Mouse (Mus musculus) lung, postnatal 0 days (tissue): ENCODE results near the gene Tcf12. TPM values are rescaled to one million over a fixed set of nuclear protein-coding genes. Genes with fewer than 3 reads are reported as not detected.
A peak's percentile ranks its signal among the peaks of the same experiment; 100 is the strongest.

ENCODE experiments used
- ATAC-seq: fragments of 200-750 bp; cut with Nextera tagmentation; 2 replicates; pipeline ENCODE4 v1.8.0; 2017; ENCODE audit warnings: moderate library complexity
- DNase-seq: peaks from one replicate; pipeline ENCODE4 v3.0.0-alpha.2; 2016; ENCODE audit warnings: low spot score
- H3K27ac ChIP-seq: fragments of 300-500 bp; sonication (generic); 2 replicates; pipeline ENCODE4 v1.5.1; 2014; ENCODE audit warnings: antibody characterized with exemption, mild to moderate bottlenecking, low read length, mixed read lengths
- H3K27me3 ChIP-seq: fragments of 300-500 bp; sonication (generic); replicated peaks from 2 replicates; pipeline ENCODE4 v1.6.1; 2014; ENCODE audit warnings: low read length, mixed read lengths; ENCODE audit not compliant: insufficient read depth
- H3K36me3 ChIP-seq: fragments of 300-500 bp; sonication (generic); 2 replicates; pipeline ENCODE4 v1.6.1; 2014; ENCODE audit warnings: low read length, mixed read lengths; ENCODE audit not compliant: insufficient read depth
- H3K4me1 ChIP-seq: fragments of 300-500 bp; sonication (generic); 2 replicates; pipeline ENCODE4 v1.6.1; 2014; ENCODE audit warnings: antibody characterized with exemption, low read depth, low read length, mixed read lengths; ENCODE audit not compliant: insufficient read depth
- H3K4me2 ChIP-seq: fragments of 300-500 bp; sonication (generic); replicated peaks from 2 replicates; pipeline ENCODE4 v1.6.1; 2014; ENCODE audit warnings: low read depth, mild to moderate bottlenecking, low read length, moderate library complexity, mixed read lengths
- H3K4me3 ChIP-seq: fragments of 300-500 bp; sonication (generic); 2 replicates; pipeline ENCODE4 v1.5.1; 2014; ENCODE audit warnings: low read depth, low read length
- H3K9ac ChIP-seq: fragments of 300-500 bp; sonication (generic); replicated peaks from 2 replicates; pipeline ENCODE4 v1.6.1; 2014; ENCODE audit warnings: low read depth, mild to moderate bottlenecking
- H3K9me3 ChIP-seq: fragments of 300-500 bp; sonication (generic); 2 replicates; pipeline ENCODE4 v1.6.1; 2016; ENCODE audit warnings: low read length, mixed read lengths
- CTCF ChIP-seq: IDR thresholded peaks from 2 replicates; pipeline ENCODE4 v1.5.1; 2016; ENCODE audit warnings: antibody characterized with exemption, mild to moderate bottlenecking
- EP300 ChIP-seq: IDR thresholded peaks from 2 replicates; pipeline ENCODE4 v1.6.1; 2016; ENCODE audit warnings: antibody characterized with exemption, mild to moderate bottlenecking, control low read depth
- WGBS: fragments of 180-500 bp; shearing (Covaris S2); extraction: QIAGEN DNeasy Blood & Tissue Kit; methylation state at CpG from one replicate; pipeline ENCODE4 v1.1.7; 2014; 5-methylcytosine and 5-hydroxymethylcytosine counted together
- polyA plus RNA-seq: library from polyadenylated mRNA; unstranded; fragments of >200 nt; fragmentation: Nextera tagmentation; extraction: Ambion mirVana; gene quantifications from 2 replicates; pipeline ENCODE4 v1.2.1, GENCODE M21; 2015

The Tcf12 gene
- polyA plus RNA-seq, 1 experiment from 2014 or later = 34.1 TPM

DNA sequence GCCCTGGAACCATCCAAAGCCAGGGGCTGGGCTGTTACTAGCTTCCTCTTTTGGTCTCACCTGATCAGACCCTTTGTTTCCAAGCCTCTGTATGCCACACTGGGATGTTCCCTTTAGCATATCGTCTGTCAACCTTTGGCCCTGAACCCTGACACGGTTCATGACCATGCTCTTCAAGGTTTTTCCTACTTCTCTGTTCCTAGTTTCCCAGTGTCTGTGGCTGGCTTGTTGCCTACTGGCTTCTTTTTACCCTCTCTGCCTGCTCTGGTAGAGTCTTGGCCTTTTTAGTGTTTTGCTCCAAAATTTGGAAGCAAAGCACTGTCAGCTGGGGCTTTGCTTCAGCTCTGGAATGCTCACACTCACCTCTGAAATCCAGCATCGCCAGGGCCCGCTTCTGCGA, 281.3 kb downstream of the Tcf12 start:
- TF ChIP-seq CTCF (no peak), EP300 (no peak)
- no peak for DNase-seq
- Histone ChIP-seq H3K9ac (no peak overlapping the region), H3K4me3 (no peak overlapping the region), H3K4me2 (no peak overlapping the region), H3K27me3 (no peaks in the 10 kb centered on the region), H3K27ac (no peak overlapping the region), H3K36me3 (no peaks in the 10 kb centered on the region), H3K4me1 (peaks cover 4% of the 10 kb centered on the region; the same call in 1 of the 2 replicates), H3K9me3 (no peaks in the 10 kb centered on the region)
- 74% methylated on average over 5 of the region's 5 CpGs for WGBS
- no peak for ATAC-seq

DNA sequence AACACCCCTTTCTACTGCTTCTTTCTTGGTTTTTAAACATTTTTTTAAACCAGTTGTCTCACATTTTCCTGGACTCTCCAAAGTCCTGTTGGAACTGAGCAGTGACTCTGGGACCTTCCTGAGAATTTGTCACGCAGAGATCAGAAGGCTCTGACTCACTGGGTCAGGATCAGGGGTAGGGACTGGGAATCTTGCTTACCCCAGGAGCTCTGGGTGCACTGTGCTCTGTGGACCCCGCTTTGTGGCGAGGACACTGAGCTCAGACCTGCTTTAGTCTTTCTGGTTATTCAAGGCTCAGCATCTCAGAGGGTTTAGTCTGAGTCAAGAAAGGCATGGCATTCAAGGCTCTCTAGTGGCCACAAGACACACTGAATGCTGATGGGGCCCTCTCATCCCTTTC, 281.9 kb downstream of the Tcf12 start:
- ATAC-seq (no peak), DNase-seq (no peak)
- Histone ChIP-seq H3K36me3 (no peaks in the 10 kb centered on the region), H3K4me1 (no peaks in the 10 kb centered on the region), H3K4me2 (no peak overlapping the region), H3K4me3 (no peak overlapping the region), H3K27me3 (no peaks in the 10 kb centered on the region), H3K9ac (no peak overlapping the region), H3K27ac (no peak overlapping the region), H3K9me3 (no peaks in the 10 kb centered on the region)
- 85% methylated on average over 3 of the region's 3 CpGs for WGBS
- no peak for TF ChIP-seq EP300

DNA sequence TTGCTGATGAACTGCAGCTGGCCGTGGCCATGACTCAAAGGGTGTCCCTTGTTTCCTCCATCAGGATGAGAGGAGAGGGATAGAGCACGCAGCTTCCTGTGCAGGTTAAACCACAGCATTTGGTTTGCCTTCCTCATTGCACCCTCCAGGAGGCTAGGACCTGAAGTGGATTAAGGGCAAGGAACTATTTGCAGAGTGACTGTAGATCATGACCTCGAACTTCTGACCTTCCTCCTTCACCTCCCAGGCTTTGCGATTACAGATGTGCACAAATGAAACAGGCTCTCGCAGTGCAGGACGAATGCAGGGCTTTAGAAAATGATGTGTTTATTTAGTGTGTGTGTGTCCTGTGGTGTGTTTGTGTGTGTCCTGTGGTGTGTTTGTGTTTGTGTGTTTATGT, 282.5 kb downstream of the Tcf12 start:
- DNase-seq = no peak
- Histone ChIP-seq H3K4me3 (no peak overlapping the region), H3K27ac (no peak overlapping the region), H3K9me3 (no peaks in the 10 kb centered on the region), H3K27me3 (no peaks in the 10 kb centered on the region), H3K4me1 (no peaks in the 10 kb centered on the region), H3K4me2 (no peak overlapping the region), H3K36me3 (no peaks in the 10 kb centered on the region), H3K9ac (no peak overlapping the region)
- no peak for ATAC-seq
- 47% methylated on average over 6 of the region's 6 CpGs for WGBS
- no peak for TF ChIP-seq CTCF
- TF ChIP-seq EP300 = no peak

DNA sequence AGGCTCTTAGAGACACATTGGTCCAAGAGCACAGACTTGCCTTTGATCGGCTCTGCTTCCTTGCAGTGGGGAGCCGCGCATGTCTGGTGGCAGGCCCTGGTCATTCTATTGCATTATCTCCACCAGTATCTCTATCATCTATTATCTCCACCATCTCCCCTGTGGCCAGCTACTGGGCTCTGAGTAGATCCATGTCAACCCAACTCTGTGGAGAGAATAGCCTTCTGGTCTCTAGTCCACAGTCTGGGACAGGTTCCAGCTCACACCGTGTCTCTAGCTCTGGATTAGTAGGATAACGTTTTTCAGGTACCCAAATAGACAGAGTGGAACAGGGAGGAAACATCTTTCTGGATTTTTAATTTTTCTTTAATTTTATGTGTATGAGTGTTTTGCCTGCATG, 284.3 kb downstream of the Tcf12 start:
- Histone ChIP-seq H3K27ac (no peak overlapping the region), H3K4me1 (no peaks in the 10 kb centered on the region), H3K27me3 (no peaks in the 10 kb centered on the region), H3K9ac (no peak overlapping the region), H3K9me3 (no peaks in the 10 kb centered on the region), H3K36me3 (no peaks in the 10 kb centered on the region), H3K4me3 (no peak overlapping the region), H3K4me2 (no peak overlapping the region)
- no peak for TF ChIP-seq EP300
- DNase-seq (no peak), ATAC-seq (no peak)
- 87% methylated on average over 5 of the region's 5 CpGs for WGBS

DNA sequence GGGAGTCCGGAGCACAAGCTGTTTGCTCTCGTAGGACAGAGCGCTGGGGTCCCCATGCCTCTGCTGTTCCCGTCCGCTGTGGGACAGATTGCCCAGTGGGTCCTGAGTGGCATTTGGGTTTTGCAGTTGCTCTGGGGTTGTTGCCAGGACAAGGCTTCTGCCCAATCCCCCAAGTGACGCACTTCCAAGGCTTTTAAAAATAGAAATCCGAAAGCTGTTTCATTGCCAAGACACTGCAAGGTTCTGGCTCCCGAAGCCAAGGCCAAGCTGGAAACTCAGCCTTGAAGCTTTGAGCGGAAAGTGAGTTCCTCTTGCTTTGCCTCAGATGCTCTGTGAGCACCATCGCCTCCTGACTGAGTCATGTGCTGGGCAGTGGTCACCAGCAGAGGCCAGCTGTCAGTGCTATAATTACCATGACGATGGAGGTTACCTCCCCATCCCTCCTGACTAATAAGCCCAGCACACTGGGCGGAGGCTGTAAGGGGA, 285.6 kb downstream of the Tcf12 start:
- TF ChIP-seq CTCF = no peak
- TF ChIP-seq EP300 = no peak
- H3K36me3 ChIP-seq = no peaks in the 10 kb centered on the region
- H3K4me3 ChIP-seq = no peak overlapping the region
- no peak overlapping the region for H3K27ac ChIP-seq
- H3K27me3 ChIP-seq = no peaks in the 10 kb centered on the region
- no peaks in the 10 kb centered on the region for H3K9me3 ChIP-seq
- H3K4me2 ChIP-seq = 0 out of 2 replicates have a peak overlapping the region, but pooled peaks have one; percentile 22
- H3K9ac ChIP-seq = no peak overlapping the region
- 40% methylated on average over 12 of the region's 12 CpGs for WGBS
- H3K4me1 ChIP-seq = no peaks in the 10 kb centered on the region
- DNase-seq = peak; percentile 87
- peak; percentile 92 for ATAC-seq

DNA sequence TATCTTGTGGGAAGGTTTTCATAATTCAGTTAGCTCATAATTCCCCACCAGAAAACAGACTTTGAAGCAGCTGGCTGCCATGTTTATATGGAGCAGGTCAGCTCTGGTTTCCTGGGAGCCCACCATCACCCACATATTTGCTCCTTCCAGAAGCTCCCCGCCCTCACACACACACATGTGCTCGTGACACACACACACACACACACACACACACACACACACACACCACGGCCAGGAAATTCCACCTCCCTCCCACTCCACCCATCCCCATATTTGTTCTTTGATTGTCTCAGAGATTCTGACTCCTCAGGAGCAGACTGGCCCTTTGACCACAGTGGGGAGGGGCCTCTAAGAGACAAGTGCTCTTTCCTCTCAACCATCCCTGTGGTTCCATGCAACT, 289.7 kb downstream of the Tcf12 start:
- DNase-seq (no peak), ATAC-seq (no peak)
- H3K4me1 ChIP-seq = no peaks in the 10 kb centered on the region
- no peak overlapping the region for H3K4me2 ChIP-seq
- H3K4me3 ChIP-seq = no peak overlapping the region
- 57% methylated on average over 3 of the region's 3 CpGs for WGBS
- no peaks in the 10 kb centered on the region for H3K27me3 ChIP-seq
- no peak for TF ChIP-seq EP300
- TF ChIP-seq CTCF = no peak
- no peak overlapping the region for H3K9ac ChIP-seq
- no peaks in the 10 kb centered on the region for H3K9me3 ChIP-seq
- no peaks in the 10 kb centered on the region for H3K36me3 ChIP-seq
- no peak overlapping the region for H3K27ac ChIP-seq

DNA sequence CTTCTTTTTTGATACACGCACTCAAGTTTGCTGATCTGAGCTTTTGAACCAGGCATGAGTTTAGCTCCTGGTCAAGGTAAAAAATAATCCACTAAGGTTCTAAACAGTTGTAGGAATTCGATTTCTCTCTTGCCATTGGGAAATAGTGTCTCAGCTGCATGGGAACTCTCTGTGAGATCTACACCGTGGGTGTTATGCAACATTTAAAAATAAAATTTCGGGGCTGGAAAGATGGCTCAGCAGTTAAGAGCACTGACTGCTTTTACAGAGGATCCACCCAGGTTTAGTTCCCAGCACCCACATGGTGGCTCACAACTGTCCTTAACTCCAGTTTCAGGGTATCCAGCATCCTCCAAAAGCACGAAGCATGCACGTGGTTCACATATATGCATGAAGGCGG, 293.2 kb downstream of the Tcf12 start:
- WGBS = 85% methylated on average over 7 of the region's 7 CpGs
- DNase-seq (no peak), ATAC-seq (no peak)

More for the DNA sequence above, 293.2 kb downstream of the Tcf12 start:
- H3K36me3 ChIP-seq = no peaks in the 10 kb centered on the region
- no peaks in the 10 kb centered on the region for H3K27me3 ChIP-seq
- H3K4me1 ChIP-seq = no peaks in the 10 kb centered on the region
- no peak overlapping the region for H3K4me3 ChIP-seq
- H3K4me2 ChIP-seq = no peak overlapping the region
- H3K9ac ChIP-seq = no peak overlapping the region
- no peak overlapping the region for H3K27ac ChIP-seq
- no peaks in the 10 kb centered on the region for H3K9me3 ChIP-seq
- no peak for TF ChIP-seq CTCF
- TF ChIP-seq EP300 = no peak
